Mouse (Mus musculus): ENCODE results near the gene Grm3.

Gene Grm3

DNA sequence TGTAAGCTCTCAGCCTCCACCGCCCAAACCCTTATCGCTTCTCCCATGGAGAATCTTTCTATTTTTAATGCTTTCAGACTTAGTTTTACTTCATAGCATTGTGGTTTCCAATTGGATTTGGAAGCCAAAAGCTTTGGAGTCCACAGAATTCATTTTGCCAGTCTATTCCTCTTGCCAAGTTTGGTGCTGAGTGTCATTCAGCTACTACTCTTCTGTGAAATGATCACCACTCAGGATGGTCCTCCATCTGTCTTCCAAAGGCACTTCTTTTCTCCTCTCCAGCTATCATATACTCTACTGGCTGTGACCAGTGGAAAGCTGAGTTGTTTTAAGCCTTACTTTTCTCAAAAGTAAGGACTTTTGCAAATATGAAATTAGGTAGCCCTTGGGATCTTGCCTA lies 86.4 kb downstream of the Grm3 start:
- in situ Hi-C loops (cut with MboI; ENCODE audit: low pct_unique_long_range_greater_than_20kb in 1 of 2, low sequenced_read_pairs in 2 of 2, unreplicated experiment in 1 of 2): no loop called here

GRCm38 (mm10) chr5:9627220-9627619 lies 97.8 kb downstream of the Grm3 start:
- in situ Hi-C loops (cut with MboI; ENCODE audit: low pct_unique_long_range_greater_than_20kb in 1 of 2, low sequenced_read_pairs in 2 of 2, unreplicated experiment in 1 of 2): no loop called here

- in situ Hi-C loops (cut with MboI; ENCODE audit: low pct_unique_long_range_greater_than_20kb in 1 of 2, low sequenced_read_pairs in 2 of 2, unreplicated experiment in 1 of 2): no loop called here
Measured at GRCm38 (mm10) chr5:9624396-9624795, 100.6 kb downstream of the Grm3 start.

GRCm38 (mm10) chr5:9623095-9623459 lies 101.9 kb downstream of the Grm3 start:
- in situ Hi-C loops (cut with MboI; ENCODE audit: low pct_unique_long_range_greater_than_20kb in 1 of 2, low sequenced_read_pairs in 2 of 2, unreplicated experiment in 1 of 2): no loop called here

- in situ Hi-C loops (cut with MboI; ENCODE audit: low pct_unique_long_range_greater_than_20kb in 1 of 2, low sequenced_read_pairs in 2 of 2, unreplicated experiment in 1 of 2): no loop called here
Measured at GRCm38 (mm10) chr5:9622264-9623094, 102.5 kb downstream of the Grm3 start.

GRCm38 (mm10) chr5:9621417-9622067 lies 103.4 kb downstream of the Grm3 start:
- in situ Hi-C loops (cut with MboI; ENCODE audit: low pct_unique_long_range_greater_than_20kb in 1 of 2, low sequenced_read_pairs in 2 of 2, unreplicated experiment in 1 of 2): no loop called here

DNA sequence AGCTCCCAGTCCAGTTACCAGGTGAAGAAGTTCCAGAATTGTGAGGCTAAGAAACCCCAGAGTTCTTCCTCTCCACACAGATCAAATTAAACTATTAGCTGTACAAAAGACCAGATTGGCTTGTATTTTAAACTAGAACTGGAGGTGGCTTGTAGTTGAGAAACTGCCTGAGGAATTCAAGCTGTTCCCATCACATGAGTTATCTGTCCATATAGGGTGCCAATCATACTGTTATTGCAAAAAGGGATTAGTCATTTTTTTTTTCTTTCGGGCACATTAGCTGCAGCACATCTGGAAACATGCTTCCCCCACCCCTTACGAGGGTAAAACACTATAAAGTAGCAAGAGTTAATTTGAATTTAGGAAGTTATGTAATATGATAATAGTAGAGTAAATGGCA lies 145.9 kb downstream of the Grm3 start:
- in situ Hi-C loops (cut with MboI; ENCODE audit: low pct_unique_long_range_greater_than_20kb in 1 of 2, low sequenced_read_pairs in 2 of 2, unreplicated experiment in 1 of 2): no loop called here

- in situ Hi-C loops (cut with MboI; ENCODE audit: low pct_unique_long_range_greater_than_20kb in 1 of 2, low sequenced_read_pairs in 2 of 2, unreplicated experiment in 1 of 2): no loop called here
Measured at GRCm38 (mm10) chr5:9578571-9578970, 146.4 kb downstream of the Grm3 start.

GRCm38 (mm10) chr5:9570946-9571345 lies 154.0 kb downstream of the Grm3 start:
- in situ Hi-C loops (cut with MboI; ENCODE audit: low pct_unique_long_range_greater_than_20kb in 1 of 2, low sequenced_read_pairs in 2 of 2, unreplicated experiment in 1 of 2): no loop called here

DNA sequence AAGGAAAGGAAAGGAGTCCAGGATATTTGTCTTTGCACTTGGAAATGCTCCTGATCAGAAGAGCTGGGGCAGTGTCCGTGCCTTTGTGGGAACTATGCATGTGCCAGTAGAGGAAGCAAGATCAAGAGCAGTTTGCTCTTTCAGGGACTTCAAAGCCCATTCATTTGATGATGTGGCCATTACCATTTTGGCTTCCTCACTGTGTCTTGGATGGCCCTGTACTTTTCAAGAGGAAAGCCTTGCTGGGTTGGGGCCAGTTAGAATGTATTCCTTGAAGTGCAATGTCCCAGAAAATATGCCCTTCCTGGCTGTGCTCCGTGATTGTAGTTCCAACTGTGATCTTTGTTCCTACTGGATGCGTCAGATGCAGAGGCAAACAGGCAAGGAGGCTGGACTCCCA lies 167.3 kb downstream of the Grm3 start:
- in situ Hi-C loops (cut with MboI; ENCODE audit: low pct_unique_long_range_greater_than_20kb in 1 of 2, low sequenced_read_pairs in 2 of 2, unreplicated experiment in 1 of 2): no loop called here

GRCm38 (mm10) chr5:9540822-9541557 lies 184.0 kb downstream of the Grm3 start:
- in situ Hi-C loops (cut with MboI; ENCODE audit: low pct_unique_long_range_greater_than_20kb in 1 of 2, low sequenced_read_pairs in 2 of 2, unreplicated experiment in 1 of 2): no loop called here

- in situ Hi-C loops (cut with MboI; ENCODE audit: low pct_unique_long_range_greater_than_20kb in 1 of 2, low sequenced_read_pairs in 2 of 2, unreplicated experiment in 1 of 2): no loop called here
Measured at GRCm38 (mm10) chr5:9525507-9525906, 199.5 kb downstream of the Grm3 start.

DNA sequence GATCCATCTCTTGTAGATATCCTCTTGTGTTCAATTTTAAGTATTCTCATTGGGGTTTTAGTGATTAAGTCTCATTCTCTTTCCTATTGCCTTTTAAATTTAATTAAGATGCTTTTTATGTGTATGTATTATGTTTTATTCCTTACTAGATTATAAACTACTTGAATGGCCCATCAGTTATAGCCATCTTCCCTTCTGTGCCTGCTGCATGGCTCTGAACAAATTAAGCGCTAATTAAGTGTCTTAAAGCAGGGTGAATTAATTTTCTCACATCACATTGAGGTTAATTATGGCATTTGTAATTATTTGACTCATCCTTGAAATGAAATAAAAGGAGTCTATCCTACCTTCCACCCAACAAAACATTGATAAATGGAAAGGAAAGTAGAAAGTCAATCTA lies 213.9 kb downstream of the Grm3 start:
- in situ Hi-C loops (cut with MboI; ENCODE audit: low pct_unique_long_range_greater_than_20kb in 1 of 2, low sequenced_read_pairs in 2 of 2, unreplicated experiment in 1 of 2): no loop called here

DNA sequence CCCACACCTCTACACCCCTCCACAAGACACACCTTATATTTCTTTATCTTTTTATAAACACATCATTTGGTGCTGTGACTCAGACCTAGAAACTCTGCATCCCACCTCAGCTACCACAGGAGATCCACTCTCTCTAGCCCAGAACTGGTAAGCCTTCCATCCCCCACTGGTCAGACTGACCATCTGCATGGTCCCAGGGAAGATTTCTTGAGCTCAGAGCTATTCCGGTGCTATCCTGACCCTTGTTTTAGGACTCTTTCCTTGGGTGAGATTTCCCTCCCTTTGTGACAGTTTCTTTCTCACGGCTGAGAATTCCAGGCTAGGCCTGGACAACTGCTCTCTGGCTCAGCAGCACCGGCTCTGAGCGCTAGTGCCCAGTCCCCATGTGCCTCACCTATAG lies 227.7 kb downstream of the Grm3 start:
- in situ Hi-C loops (cut with MboI; ENCODE audit: low pct_unique_long_range_greater_than_20kb in 1 of 2, low sequenced_read_pairs in 2 of 2, unreplicated experiment in 1 of 2): no loop called here

DNA sequence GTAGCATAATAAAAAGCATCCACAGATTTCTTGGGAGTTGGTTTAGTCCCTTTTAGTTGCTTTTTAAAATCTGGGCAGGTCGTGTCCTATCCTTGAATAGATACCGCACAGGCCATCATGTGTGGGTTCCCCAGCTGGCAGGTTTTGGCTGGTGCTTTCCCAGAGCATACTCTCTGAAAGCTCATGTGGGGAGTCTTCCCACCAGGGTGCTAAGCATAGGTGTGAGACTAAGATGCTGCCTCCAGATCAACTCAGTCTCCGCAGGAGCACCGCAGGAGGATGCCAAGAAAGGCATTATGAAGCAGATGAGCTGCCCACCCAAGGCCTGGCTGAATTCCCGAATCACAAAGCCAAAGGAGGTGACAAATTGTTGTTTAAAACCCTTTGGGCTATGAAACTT lies 229.5 kb downstream of the Grm3 start:
- in situ Hi-C loops (cut with MboI; ENCODE audit: low pct_unique_long_range_greater_than_20kb in 1 of 2, low sequenced_read_pairs in 2 of 2, unreplicated experiment in 1 of 2): no loop called here

GRCm38 (mm10) chr5:9477587-9477986 lies 247.4 kb downstream of the Grm3 start:
- in situ Hi-C loops (cut with MboI; ENCODE audit: low pct_unique_long_range_greater_than_20kb in 1 of 2, low sequenced_read_pairs in 2 of 2, unreplicated experiment in 1 of 2): no loop called here

- in situ Hi-C loops (cut with MboI; ENCODE audit: low pct_unique_long_range_greater_than_20kb in 1 of 2, low sequenced_read_pairs in 2 of 2, unreplicated experiment in 1 of 2): no loop called here
Measured at GRCm38 (mm10) chr5:9453298-9453697, 271.7 kb downstream of the Grm3 start.

DNA sequence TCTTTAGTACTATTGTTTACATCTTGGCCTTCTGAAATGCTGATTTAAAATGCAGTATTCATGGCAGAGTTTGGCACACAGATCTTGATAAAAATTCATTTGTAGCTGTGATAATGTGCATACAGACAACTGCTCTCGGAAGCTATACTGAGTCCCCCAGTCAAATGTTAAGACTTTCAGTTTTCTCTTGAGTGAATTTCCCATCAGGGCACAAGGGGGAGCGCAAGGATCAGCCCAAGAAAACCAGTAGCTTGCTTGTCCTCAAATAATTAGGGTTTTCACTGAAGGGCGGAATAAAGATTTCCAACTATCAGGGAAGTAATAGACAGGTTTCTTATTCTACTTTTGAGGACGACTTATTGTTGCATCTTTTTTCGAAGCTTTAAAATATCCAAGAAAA lies 275.4 kb downstream of the Grm3 start:
- in situ Hi-C loops (cut with MboI; ENCODE audit: low pct_unique_long_range_greater_than_20kb in 1 of 2, low sequenced_read_pairs in 2 of 2, unreplicated experiment in 1 of 2): no loop called here

- in situ Hi-C loops (cut with MboI; ENCODE audit: low pct_unique_long_range_greater_than_20kb in 1 of 2, low sequenced_read_pairs in 2 of 2, unreplicated experiment in 1 of 2): no loop called here
Measured at GRCm38 (mm10) chr5:9448931-9449330, 276.0 kb downstream of the Grm3 start.

Measured in mouse embryonic stem cell (cell line).